Mouse (Mus musculus) cerebellum, adult 8-10 months (tissue): ENCODE results near the gene Armc9.

Source experiments
- DNase-seq: peaks from one replicate; pipeline ENCODE4 v3.0.0; 2022

The Armc9 gene

DNA sequence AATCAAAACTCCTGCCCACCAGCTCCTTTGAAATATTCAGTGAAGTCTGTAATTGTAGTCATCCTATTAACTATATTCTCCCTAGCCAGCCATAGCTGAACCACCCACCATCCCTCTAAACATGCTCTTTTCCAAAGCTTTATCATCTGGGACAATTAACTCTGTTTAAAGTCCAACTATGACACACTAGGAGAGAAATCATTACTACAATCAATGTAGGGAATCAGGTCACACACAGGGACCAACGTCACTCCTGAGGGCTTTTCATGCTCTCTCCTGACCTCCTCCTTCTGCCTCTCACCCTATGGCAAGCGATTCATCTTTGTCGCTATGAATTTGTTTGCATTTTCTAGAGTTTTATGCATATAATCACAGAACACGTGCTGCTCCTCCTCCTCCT is 132.9 kb downstream of the Armc9 start:
- DNase-seq, result no peak

- DNase-seq, result no peak
Observed at GRCm38 (mm10) chr1:86290452-86290851, 135.9 kb downstream of the Armc9 start.

DNA sequence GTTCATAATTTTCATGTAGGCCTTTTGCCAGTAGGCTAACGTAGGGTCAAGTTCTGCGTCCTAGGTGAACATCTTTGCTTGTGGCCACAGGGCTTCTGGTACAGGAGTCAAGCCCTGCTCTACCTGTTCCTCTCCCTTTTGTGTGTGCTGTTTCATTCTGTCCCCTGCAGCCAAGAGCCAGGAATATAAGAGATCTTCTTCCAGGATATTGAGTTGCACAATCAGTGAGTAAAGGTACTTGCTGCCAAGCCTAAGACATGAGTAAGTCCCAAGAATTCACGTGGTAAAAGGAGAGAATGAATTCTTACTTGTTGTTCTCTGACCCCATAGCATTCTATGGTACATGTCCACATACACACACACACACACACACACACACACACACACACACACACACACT is 138.5 kb downstream of the Armc9 start:
- DNase-seq, result no peak

- no peak for DNase-seq
Observed at GRCm38 (mm10) chr1:86293868-86294267, 139.3 kb downstream of the Armc9 start.

DNA sequence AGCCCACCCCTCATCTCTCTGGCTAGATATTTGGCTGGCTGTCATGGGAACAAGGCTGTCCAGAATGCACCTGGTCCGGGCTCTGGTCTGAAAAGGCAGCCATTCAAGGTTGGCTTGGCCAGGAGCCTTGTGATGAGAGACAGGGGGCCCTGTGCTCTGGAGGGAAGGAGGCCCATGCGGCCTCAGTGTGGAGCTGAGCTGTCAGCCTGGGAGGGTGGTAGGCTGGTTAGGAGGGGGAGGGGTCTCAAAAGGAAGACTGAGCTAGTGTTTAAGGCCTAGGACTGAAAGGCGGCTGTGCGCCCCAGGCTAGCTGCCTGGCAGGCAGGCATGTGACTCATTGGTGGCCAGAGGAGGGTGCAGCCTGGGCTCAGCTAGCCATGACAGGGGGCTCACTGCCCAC is 139.9 kb downstream of the Armc9 start:
- no peak for DNase-seq

DNA sequence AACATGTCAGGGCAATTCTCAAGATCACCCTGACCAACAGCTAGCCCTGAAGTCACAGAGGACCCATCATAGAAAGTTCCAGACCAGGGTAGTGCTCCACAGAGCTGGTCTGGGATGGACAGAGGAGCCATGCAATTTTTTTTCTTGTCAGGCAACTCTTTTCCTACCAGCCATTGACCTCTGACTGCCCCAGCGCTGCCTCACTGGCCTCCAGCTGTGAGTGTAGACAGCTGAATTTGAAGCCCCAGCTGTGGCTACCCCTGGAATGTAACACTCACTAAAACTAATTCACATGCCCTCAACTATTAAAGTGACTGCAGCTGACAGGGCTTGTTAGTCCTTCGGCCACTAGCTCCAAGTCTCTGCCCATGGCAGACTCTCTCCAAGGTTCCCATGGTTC is 145.5 kb downstream of the Armc9 start:
- no peak for DNase-seq

DNA sequence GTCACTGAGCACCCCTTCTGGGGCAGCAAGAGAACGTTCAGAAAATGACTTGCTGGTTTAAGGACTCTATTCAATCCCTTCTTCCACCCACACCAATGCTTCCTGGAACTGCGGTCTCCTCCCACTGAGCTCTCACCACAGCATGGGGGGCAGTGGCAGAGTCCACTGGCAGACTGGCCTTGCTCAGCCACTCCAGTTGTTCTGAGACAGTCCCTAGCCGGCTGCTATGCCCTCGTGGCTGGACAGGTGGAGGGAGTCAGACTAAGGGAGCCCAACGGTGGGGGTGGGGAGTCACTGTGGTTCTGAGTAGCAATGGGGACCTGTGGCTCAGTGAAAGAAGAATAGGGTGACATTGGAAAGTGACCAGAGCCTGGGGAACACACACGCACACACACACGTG is 146.2 kb downstream of the Armc9 start:
- no peak for DNase-seq

DNA sequence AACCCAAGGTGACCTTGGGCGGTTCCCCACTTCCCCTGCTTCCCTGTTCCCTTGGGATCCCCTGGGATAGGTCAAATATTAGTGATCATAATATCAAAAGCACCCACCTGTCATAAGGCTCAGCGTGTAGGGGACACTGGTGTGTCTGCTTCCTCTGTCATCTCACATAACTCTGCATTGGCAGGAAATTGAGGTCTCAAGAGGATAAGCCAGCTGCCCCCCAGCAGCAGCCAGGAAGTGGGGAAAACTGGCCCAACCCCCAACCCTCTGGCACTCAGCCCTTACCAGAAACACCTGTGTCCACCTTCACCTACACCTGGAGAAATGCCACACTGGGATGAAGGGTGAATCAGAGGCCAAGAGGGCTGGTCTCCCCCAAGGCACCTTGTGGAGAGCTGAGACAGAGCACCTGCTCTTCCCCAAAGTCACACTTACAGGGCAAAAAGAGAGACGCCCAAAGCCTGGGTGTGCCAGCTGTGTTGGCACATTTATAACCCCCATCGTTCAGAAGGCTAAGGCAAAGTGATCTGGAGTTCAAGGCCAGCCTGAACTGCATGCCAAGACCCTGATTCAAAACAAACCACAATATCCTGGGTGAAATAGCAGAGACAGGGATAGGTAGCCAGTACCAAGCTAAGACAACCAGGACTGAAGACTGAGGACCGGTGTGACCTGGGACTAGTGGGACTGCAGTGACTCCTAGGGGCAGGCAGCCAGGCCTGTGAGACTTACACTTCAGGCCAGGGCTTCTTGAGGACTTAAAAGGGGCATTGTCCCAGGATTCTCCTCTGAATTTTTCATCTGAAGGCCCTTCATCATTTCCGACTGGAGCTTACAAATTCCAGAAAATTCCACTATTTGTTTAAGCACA is 146.9 kb downstream of the Armc9 start:
- DNase-seq, result no peak

DNA sequence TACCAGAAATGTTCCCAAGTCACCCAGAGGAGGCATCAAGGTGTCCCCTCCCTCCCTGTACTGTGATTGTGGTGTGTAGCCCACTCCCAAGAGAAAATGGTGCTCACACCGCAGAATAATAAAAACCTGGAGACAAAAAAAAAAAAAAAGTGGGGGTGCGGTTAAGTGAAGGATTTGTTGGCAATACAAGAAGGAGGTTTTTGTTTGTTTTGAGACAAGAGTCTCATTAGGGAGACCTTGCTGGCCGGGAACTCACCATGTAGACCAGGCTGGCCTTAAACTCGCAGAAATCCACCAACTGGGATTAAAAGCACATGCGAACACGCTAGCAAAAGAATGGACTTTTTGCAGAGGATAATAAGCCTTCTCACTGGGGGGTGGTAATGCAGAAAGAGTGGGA is 148.0 kb downstream of the Armc9 start, which contains the start of gene B3gnt7:
Gene B3gnt7, plus strand, starts transcription at position 301 of the 400 bp plus-strand sequence.
- DNase-seq, result no peak

- peak; percentile 7 for DNase-seq
Observed at GRCm38 (mm10) chr1:86303063-86303872, 148.7 kb downstream of the Armc9 start.

GRCm38 (mm10) chr1:86303873-86304250 is 149.3 kb downstream of the Armc9 start:
- no peak for DNase-seq

DNA sequence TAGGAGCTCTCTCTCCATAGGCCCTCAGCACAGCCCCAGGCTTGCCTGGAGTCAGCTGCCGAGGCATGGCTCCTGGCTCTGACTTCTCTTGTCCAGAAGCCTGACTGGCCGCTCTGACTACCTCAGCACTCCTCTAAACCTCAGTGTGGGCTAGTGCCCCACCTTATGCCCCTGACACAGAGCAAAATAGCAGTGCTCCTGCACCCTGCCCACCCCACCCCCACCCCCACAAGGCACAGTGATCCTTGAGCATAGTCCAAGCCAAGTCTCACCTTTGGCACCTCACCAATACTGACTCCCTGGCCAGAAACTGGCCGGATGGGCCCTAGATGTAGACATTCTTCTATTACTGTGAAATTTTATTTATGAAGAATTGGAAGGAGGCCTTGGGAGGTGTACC is 152.1 kb downstream of the Armc9 start:
- no peak for DNase-seq

DNA sequence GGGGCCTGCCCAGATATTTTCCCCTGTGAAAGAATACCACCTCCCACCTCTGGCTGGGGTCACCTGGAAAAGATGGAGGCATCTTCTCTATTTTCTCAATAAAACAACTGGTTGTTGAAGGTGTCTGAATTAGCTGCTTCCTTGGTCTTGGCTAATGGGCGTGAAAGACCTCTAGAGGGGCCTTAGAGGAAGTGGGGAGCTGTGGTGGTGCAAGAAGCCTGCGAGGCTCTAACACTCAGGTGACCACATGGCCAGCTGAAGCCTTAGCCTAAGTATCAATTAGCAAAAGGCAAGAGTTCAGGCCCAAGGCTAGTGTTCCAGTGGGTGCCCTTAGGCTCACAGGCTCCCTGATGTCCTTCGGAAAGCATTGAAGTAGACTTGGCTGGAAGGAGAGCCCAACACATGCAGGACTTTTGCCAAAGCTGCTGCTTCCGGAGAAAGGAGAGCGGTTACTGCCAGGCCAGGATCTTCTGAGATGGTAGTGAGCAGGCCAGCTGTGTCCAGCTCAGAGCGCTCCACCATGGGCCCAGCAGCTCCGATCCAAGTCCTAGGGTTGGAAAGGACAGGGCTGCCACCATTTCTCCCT is 152.7 kb downstream of the Armc9 start:
- no peak for DNase-seq

GRCm38 (mm10) chr1:86307871-86308641 is 153.5 kb downstream of the Armc9 start:
- no peak for DNase-seq

GRCm38 (mm10) chr1:86309270-86309833 is 154.8 kb downstream of the Armc9 start:
- no peak for DNase-seq

- DNase-seq, result no peak
Observed at GRCm38 (mm10) chr1:86310536-86311310, 156.1 kb downstream of the Armc9 start.

DNA sequence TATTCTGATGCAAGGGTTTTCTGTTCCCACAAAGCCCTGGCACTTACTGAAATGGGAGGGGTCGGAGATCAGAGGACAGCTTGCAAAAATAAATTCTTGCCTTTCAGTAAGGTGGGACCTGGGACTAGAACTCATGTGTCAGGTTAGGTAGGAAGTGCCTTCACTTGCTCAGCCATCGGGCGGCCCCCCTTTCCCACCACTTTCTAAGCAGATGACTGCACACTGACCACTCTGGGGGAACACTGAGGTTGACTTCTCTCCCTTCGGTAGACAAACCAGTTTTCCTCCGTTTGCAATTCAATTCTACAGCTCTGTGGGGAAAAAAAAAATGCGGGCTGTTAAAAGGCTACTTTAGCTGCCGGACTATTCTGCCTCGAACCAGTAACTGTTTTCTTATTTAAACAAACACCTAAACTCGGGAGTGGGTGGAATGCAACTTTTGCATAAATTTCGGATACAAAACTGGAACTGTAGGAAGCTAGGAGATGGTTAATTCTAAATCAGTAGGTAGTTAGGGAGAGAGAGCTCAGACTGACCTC is 157.0 kb downstream of the Armc9 start:
- no peak for DNase-seq

- DNase-seq, result no peak
Observed at GRCm38 (mm10) chr1:86312269-86312668, 157.7 kb downstream of the Armc9 start.

GRCm38 (mm10) chr1:86313096-86313771 is 158.7 kb downstream of the Armc9 start:
- DNase-seq, result no peak

GRCm38 (mm10) chr1:86313772-86314125 is 159.2 kb downstream of the Armc9 start:
- no peak for DNase-seq
